Mouse (Mus musculus): ENCODE measurements around the gene 1700025G04Rik.

- TF ChIP-seq CTCF (IDR thresholded peaks at IDR 0.05; ENCODE audit: low read depth), result no peak
- no peak for TF ChIP-seq EP300 (IDR thresholded peaks at IDR 0.05; ENCODE audit: low read depth)
Observed at GRCm38 (mm10) chr1:152125451-152125850, 35.5 kb upstream of the 1700025G04Rik start.
